Mouse (Mus musculus) erythroblast, embryonic 14.5 days (primary cell): ENCODE data around the gene Mgme1.

Source experiments
- GATA1 ChIP-seq: IDR thresholded peaks from 2 replicates; pipeline ENCODE4 v1.6.1; 2012; ENCODE audit warnings: low read length, inconsistent platforms, mixed read lengths
- TAL1 ChIP-seq: IDR thresholded peaks from 3 replicates; pipeline ENCODE4 v1.6.1; 2012; ENCODE audit warnings: low read length, inconsistent platforms, mixed read lengths

- TF ChIP-seq TAL1 (no peak), GATA1 (no peak)
These were observed 39.8 kb downstream of the Mgme1 start for GRCm38 (mm10) chr2:144310273-144310672.
